Mouse (Mus musculus): ENCODE measurements at regions not wholly inside any gene's neighbourhood (a gene's known extent, or its start where the extent isn't known, plus 50 kb on each side); places are given as distances from the start of the nearest gene placed in this dataset.

DNA sequence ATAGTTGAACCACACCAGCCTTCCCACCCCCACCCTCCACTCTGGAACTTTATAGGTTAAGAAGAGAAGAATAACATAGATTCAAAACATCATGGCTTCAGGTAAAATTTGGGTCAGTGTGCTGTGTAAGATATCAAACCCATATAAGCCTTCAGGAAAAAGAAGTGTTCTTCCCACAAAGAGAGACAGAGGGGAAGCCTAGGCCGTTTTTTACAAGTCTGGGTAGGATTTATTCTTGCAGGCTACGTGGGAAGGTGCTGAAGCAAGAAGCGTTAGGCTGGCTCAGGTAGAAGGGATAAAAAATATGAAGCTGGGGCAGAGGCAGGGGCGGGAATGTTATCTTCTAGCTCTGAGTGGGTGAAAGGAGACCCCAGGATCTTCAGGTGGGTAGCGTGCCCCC is 87.5 kb downstream of the Sox9 start:
- Histone ChIP-seq H3K27me3 (replicated peaks; ENCODE audit: insufficient read depth, low read length) (no peaks in the 10 kb centered on the region), H3K9ac (replicated peaks; ENCODE audit: low read depth) (no peak overlapping the region), H3K9me3 (ENCODE audit: low read length) (no peaks in the 10 kb centered on the region), H3K4me2 (replicated peaks; ENCODE audit: low read depth, low read length) (no peak overlapping the region), H3K27ac (ENCODE audit: low read length) (no peak overlapping the region), H3K4me1 (ENCODE audit: insufficient read depth, low read depth, low read length) (no peaks in the 10 kb centered on the region), H3K36me3 (ENCODE audit: insufficient read depth, low read length) (no peaks in the 10 kb centered on the region), H3K4me3 (ENCODE audit: low read depth, low read length) (no peak overlapping the region)
- TF ChIP-seq CTCF (IDR thresholded peaks at IDR 0.05) = no peak
- no peak for TF ChIP-seq EP300 (IDR thresholded peaks at IDR 0.05)
- no peak for ATAC-seq
- no peak for DNase-seq (ENCODE audit: low spot score)
- 52% methylated on average over 5 of the region's 5 CpGs for WGBS

DNA sequence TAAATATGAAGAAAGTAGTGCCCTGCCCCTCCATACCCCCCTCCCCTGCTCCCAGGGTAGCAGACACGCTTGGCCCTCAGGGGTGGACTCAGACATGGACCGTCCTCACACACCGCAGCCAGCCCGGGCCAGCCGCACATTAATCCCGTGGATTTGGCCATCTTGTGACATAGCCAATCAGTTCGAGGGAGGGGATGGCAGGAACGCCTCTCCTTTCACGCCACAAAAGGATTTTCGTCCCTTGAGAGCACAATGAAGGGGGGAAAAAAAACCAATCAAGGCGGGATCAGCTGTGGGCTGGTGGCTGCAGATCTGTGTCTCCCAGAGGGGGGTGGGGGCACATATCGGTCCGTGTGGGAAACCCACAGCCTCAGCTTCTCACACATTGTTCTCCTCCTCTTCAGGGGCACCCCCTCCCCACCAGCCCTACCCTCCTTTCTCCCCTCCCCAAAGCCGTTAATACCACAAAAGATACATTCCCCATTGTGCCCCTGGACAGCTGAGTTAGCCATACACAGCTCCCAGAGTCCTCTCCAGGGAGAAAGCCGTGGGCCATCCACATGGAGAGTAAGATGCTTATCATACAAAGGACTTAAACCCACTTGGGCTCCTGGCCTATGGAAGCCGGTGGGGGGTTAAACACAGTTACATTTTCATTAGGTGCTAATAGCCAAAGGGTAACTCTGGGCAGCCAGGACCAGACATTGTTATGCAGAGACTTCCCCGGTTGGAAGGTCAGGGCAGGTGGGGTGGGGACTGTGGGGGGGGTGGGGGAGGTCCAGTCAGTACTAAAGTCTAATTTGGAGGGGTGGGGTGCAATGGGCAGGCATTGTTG is 88.4 kb downstream of the Sox9 start:
- no peaks in the 10 kb centered on the region for H3K36me3 ChIP-seq (ENCODE audit: insufficient read depth, low read length)
- 14% methylated on average over 16 of the region's 17 CpGs for WGBS
- H3K27ac ChIP-seq (ENCODE audit: low read length) = no peak overlapping the region
- H3K9ac ChIP-seq (replicated peaks; ENCODE audit: low read depth) = no peak overlapping the region
- no peaks in the 10 kb centered on the region for H3K9me3 ChIP-seq (ENCODE audit: low read length)
- H3K4me2 ChIP-seq (replicated peaks; ENCODE audit: low read depth, low read length) = no peak overlapping the region; the same call in 1 of the 2 replicates
- no peak overlapping the region for H3K4me3 ChIP-seq (ENCODE audit: low read depth, low read length)
- TF ChIP-seq EP300 (IDR thresholded peaks at IDR 0.05) (no peak), CTCF (IDR thresholded peaks at IDR 0.05) (no peak)
- no peaks in the 10 kb centered on the region for H3K27me3 ChIP-seq (replicated peaks; ENCODE audit: insufficient read depth, low read length)
- ATAC-seq = peak; percentile 32; the same call in 1 of the 2 replicates
- H3K4me1 ChIP-seq (ENCODE audit: insufficient read depth, low read depth, low read length) = no peaks in the 10 kb centered on the region
- DNase-seq (ENCODE audit: low spot score) = no peak

DNA sequence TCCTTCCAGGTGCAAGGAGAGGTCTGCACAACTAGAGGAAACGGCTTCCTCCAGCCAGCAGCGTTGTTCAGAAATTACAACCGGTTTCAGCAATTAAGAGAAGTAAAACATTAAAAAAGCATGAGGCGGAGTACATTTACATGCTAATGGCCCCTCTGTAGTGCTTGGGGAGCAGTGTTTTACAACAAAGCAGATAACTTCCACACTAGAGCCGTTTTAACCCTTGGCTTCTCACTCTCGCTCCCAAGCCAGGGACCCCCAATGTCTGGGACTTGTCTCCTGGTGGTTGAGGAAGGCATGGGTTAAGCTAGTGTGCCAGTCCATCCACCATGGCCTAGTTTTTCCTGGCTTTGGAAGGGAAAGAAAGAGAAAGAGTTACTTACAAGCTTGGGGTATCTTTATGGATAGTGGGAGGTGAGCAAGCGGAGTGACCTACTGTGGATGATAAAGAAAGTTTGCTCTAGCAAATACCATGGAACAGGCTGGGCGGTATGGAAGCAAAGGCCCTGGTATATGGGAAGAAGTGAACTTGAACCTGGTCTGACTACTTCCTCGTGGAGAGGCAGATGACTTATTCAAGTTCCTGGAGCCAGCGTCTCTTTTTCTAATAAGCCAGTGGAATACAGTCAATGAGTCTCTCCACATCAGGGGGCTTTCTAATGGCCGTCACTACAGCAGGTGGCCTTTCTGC is 90.8 kb downstream of the Sox9 start:
- H3K9ac ChIP-seq (replicated peaks; ENCODE audit: low read depth) = no peak overlapping the region
- no peaks in the 10 kb centered on the region for H3K36me3 ChIP-seq (ENCODE audit: insufficient read depth, low read length)
- ATAC-seq = no peak
- no peak overlapping the region for H3K4me2 ChIP-seq (replicated peaks; ENCODE audit: low read depth, low read length)
- no peak for DNase-seq (ENCODE audit: low spot score)
- no peaks in the 10 kb centered on the region for H3K27me3 ChIP-seq (replicated peaks; ENCODE audit: insufficient read depth, low read length)
- no peak overlapping the region for H3K27ac ChIP-seq (ENCODE audit: low read length)
- no peak overlapping the region for H3K4me3 ChIP-seq (ENCODE audit: low read depth, low read length)
- H3K9me3 ChIP-seq (ENCODE audit: low read length) = no peaks in the 10 kb centered on the region
- WGBS = 67% methylated on average over 11 of the region's 11 CpGs
- H3K4me1 ChIP-seq (ENCODE audit: insufficient read depth, low read depth, low read length) = no peaks in the 10 kb centered on the region
- TF ChIP-seq CTCF (IDR thresholded peaks at IDR 0.05) (no peak), EP300 (IDR thresholded peaks at IDR 0.05) (no peak)

DNA sequence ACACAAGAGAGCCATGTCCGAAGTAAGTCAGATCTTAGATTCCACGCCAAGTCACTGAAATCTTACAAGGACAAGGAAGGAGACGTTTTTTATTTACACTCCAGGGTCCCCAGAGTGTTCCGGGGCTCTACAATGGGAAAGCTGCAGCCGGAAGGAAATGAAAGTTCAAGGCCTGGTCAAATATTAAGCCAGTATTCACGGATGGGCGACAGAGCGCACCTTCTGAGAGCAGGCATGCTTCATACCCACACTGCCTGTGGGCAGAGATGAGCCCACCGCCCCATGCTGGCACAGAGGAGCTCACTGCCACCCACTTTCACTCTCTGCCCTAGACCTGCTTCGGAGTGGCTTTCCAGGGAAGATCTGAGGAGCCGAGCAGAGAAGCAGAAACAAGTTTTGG is 92.2 kb downstream of the Sox9 start:
- no peak for ATAC-seq
- H3K27ac ChIP-seq (ENCODE audit: low read length) = no peak overlapping the region
- H3K9me3 ChIP-seq (ENCODE audit: low read length) = no peaks in the 10 kb centered on the region
- H3K36me3 ChIP-seq (ENCODE audit: insufficient read depth, low read length) = no peaks in the 10 kb centered on the region
- DNase-seq (ENCODE audit: low spot score) = no peak
- no peaks in the 10 kb centered on the region for H3K27me3 ChIP-seq (replicated peaks; ENCODE audit: insufficient read depth, low read length)
- no peak overlapping the region for H3K9ac ChIP-seq (replicated peaks; ENCODE audit: low read depth)
- 48% methylated on average over 11 of the region's 11 CpGs for WGBS
- no peak for TF ChIP-seq EP300 (IDR thresholded peaks at IDR 0.05)
- TF ChIP-seq CTCF (IDR thresholded peaks at IDR 0.05) = no peak
- H3K4me1 ChIP-seq (ENCODE audit: insufficient read depth, low read depth, low read length) = no peaks in the 10 kb centered on the region
- H3K4me2 ChIP-seq (replicated peaks; ENCODE audit: low read depth, low read length) = peak overlapping the region; percentile 27
- no peak overlapping the region for H3K4me3 ChIP-seq (ENCODE audit: low read depth, low read length)

DNA sequence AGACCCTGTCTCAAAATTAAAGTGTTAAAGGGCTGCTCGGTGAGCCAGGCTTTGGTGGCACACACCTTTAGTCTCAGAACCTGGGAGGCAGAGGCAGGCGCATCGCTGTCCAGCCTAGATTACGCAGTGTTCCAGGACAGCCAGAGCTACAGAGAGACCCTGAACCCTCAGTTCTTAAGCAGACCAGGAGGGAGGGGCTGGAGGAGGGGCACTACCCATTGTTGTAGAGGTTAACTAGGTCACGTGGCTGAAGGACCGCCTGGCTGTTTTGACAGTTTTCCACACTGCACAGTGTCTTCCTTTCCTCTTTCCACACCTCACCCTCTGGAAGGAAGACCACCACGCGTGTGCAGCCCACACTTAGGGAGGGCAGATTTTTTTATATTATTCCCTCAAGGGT is 94.2 kb downstream of the Sox9 start:
- no peaks in the 10 kb centered on the region for H3K36me3 ChIP-seq (ENCODE audit: insufficient read depth, low read length)
- WGBS = 75% methylated on average over 8 of the region's 8 CpGs
- ATAC-seq (no peak), DNase-seq (ENCODE audit: low spot score) (no peak)
- no peaks in the 10 kb centered on the region for H3K4me1 ChIP-seq (ENCODE audit: insufficient read depth, low read depth, low read length)
- no peaks in the 10 kb centered on the region for H3K9me3 ChIP-seq (ENCODE audit: low read length)
- no peak overlapping the region for H3K4me3 ChIP-seq (ENCODE audit: low read depth, low read length)
- no peak overlapping the region for H3K27ac ChIP-seq (ENCODE audit: low read length)
- no peak overlapping the region for H3K4me2 ChIP-seq (replicated peaks; ENCODE audit: low read depth, low read length)
- TF ChIP-seq EP300 (IDR thresholded peaks at IDR 0.05) (no peak), CTCF (IDR thresholded peaks at IDR 0.05) (no peak)
- H3K27me3 ChIP-seq (replicated peaks; ENCODE audit: insufficient read depth, low read length) = no peaks in the 10 kb centered on the region
- no peak overlapping the region for H3K9ac ChIP-seq (replicated peaks; ENCODE audit: low read depth)

DNA sequence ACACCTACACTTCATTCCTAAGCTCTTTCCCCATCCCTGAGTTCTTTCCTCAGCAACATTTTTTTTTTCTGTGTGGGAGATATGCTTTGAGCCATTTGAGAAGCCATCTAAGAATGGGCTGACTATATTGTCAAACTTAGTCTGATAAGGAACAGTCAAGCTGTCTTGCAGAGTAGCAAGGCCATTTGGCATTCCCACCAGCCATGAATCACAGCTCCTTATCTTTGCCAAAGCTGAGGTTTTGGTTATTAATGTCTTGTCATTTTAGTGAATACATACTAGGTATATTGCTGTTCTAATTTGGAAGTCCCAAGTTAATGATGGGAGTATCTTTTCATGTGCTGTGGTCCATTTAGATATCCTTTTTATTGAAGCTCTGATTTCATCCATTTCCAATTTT is 96.4 kb downstream of the Sox9 start:
- Histone ChIP-seq H3K36me3 (ENCODE audit: insufficient read depth, low read length) (no peaks in the 10 kb centered on the region), H3K9me3 (ENCODE audit: low read length) (no peaks in the 10 kb centered on the region), H3K27ac (ENCODE audit: low read length) (no peak overlapping the region), H3K27me3 (replicated peaks; ENCODE audit: insufficient read depth, low read length) (no peaks in the 10 kb centered on the region), H3K4me2 (replicated peaks; ENCODE audit: low read depth, low read length) (no peak overlapping the region), H3K4me1 (ENCODE audit: insufficient read depth, low read depth, low read length) (no peaks in the 10 kb centered on the region), H3K4me3 (ENCODE audit: low read depth, low read length) (no peak overlapping the region), H3K9ac (replicated peaks; ENCODE audit: low read depth) (no peak overlapping the region)
- DNase-seq (ENCODE audit: low spot score) (no peak), ATAC-seq (no peak)
- no peak for TF ChIP-seq CTCF (IDR thresholded peaks at IDR 0.05)
- no peak for TF ChIP-seq EP300 (IDR thresholded peaks at IDR 0.05)

Measured in lung, postnatal 0 days (tissue).